Mouse (Mus musculus): ENCODE measurements around the gene Trnp1.

The Trnp1 gene

DNA sequence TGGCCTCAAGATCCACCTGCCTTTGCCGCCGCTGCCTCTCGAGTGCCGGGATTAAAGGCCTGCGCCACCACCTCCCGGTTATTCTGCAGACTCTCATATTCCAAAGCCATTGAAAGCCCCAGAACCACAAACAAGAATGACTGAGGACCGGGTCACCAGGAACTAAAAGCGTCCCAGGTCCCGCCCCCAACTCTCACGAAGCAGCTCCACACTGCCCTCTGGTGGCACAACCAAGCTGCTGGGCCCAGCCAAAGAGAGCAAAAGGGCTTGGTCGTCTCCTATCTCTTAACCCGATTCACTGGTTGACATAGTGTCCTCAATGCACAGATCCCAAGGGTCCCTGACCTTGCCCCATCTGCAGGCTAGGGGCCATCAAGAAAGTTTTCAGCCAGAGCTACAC is 3.9 kb downstream of the Trnp1 start:
- peak; percentile 86 for DNase-seq (ENCODE audit: low spot score)

DNA sequence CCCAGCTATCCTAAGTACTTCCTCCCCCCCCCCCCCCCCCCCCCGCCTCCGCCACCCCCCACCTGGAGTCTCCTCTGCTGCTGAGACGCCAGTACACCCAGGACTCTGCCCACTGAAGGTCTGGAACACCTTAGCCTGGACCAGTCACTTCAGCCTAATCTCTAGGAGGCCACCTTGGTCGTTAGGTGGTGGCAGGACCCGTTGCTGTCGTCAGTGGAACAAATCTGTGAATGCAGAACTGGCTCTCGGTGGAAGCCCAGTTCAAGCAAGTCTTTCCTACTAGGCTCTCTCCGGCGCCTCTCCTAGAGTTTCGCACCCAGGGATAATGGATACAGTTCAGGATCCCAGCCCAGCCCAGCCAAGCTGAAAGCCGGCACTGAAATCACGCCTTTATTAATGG is 4.5 kb downstream of the Trnp1 start:
- no peak for DNase-seq (ENCODE audit: low spot score)

DNA sequence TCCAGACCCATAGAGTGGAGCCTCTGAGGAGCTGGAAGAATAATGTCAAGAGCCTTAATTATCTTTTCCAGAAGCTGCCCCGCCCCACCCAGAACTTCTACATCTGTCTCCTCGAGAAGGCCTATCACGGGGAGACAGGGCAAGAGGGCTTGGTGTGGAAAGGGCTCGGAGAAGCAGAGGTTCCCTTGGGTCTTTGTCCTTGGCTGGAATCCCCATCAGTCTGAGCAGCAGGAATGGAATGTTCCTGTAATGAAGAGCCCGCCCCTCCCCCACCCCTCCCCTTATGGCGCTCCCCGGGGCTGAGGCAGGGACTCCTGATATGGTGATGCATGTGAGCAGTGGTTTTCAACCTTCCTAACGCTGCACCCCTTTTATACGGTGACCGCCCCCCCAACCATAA is 6.5 kb downstream of the Trnp1 start:
- DNase-seq (ENCODE audit: low spot score), result no peak

DNA sequence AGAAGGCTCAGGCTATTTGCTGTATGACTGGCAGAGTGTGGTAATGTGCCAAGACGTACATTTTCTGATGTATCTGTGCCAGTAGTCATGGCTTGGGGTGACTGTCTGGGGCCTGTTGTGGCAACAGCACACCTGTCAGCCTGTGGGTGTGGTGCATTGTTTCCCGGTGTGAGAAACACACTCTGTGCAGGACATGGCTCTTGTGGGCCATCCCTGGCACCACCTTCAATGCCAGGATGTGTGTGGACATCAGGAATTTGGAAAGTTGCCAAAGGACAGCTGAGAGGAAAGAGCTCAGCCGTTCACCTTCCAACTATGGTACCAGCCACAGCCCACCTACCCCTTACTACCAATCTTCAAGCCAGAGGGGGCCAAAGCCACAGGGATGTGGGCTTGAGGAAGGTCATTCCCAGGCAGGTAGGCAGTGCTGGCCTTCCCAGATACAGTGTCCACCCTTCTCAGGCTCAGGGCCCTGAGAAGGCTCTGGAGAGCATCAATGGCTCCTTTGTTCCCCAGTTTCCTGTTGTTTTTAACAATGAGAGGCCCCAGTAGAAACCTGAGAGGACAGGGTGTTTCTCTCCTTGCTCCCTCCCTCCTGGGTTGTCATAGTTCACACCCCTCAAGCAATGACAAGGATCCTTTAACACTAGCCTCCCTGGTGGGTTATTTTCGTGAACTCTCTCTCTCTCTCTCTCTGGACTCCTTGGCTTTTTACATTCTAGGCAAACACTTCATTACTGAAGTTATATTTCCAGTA is 8.7 kb downstream of the Trnp1 start:
- DNase-seq (ENCODE audit: low spot score), result no peak

DNA sequence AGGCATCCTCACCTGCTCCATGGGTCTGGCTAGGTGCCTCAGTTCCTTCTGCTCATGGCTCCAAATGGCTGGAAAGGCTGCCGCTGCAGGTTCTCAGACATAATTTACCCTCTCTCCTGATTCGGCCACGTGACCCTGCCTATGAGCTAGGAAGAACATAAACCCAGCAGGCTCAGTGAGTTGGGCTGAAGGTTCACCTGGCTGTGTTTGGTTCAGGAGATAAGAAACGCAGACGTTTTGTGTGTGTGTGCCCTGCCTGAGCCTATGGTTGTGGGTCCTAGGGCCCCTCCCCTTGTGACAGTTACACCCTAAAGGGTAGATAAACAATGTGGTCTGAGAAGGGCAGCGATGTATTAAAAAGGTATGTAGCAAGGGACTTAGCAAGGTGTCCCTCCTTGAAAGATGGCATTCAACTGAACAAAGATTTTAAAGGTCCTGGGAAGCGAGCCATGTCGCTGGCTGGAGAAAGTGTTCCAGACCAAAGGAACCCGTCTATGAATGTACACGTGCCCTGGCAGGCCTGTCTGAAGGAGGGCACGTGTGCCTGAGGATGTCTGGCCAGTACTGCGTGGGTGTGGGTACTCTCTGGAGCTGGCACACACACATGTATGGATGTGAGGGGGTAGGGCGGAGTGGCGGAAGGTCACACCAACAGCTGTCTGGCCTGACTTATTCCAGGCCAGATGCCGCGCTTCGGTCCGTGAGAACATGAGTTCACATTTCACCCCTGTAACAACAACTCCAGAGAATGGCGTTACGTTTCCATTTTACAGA is 9.5 kb downstream of the Trnp1 start:
- DNase-seq (ENCODE audit: low spot score), result no peak

DNA sequence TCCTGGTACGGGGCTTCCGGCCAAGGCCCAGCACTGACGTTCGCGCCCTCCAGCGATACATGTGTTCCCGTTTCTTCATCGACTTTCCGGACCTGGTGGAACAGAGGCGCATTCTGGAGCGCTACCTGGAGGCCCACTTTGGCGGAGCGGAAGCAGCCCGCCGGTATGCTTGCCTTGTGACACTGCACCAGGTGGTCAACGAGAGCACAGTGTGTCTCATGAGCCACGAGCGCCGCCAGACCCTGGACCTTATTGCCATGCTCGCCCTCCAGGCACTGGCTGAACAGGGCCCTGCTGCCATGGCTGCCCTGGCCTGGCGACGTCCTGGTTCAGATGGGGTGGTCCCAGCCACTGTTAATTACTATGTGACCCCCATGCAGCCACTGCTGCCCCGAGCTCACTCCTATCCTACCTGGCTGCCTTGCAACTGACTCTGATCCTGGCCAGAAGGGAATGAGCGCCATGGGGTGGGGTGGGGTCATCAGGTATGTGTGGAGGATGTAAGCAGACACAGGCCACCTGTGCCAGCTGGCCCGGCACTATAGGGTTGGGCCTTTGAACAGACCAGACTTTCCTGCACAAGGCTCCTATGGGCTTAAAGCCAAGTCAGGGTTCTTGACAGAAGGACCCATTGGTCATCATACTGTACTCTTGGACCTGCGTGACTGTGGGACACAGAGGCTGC is 11.5 kb downstream of the Trnp1 start:
- DNase-seq (ENCODE audit: low spot score), result no peak

DNA sequence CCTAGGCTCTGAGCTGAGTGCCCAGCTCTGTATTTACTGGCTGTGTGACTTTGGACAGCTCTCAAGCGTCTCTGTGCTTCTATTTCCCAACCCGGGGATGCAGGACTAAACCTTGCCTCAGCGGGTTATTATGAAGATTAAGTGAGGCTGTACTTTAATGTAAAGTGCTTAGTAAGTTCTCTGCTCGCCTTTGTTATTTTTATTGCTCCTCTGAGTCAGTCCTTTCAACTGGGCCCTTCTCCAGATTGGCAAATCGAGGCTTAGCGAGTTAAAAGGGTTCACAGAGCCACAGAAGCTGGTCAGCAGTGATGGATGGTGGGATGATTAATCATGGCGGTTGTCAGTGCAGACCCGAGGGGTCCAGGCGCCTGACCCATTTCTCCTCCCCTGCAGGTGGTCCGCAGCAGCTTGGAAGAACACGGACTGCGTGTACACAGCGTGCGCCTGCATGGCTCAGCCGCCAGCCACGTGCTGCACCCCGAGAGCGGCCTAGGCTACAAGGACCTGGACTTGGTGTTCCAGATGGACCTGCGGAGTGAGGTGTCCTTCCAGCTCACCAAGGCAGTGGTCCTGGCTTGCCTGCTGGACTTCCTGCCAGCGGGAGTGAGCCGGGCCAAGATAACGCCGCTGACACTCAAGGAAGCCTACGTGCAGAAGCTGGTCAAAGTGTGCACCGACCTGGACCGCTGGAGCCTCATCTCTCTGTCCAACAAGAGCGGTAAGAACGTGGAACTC is 12.5 kb downstream of the Trnp1 start:
- no peak for DNase-seq (ENCODE audit: low spot score)

DNA sequence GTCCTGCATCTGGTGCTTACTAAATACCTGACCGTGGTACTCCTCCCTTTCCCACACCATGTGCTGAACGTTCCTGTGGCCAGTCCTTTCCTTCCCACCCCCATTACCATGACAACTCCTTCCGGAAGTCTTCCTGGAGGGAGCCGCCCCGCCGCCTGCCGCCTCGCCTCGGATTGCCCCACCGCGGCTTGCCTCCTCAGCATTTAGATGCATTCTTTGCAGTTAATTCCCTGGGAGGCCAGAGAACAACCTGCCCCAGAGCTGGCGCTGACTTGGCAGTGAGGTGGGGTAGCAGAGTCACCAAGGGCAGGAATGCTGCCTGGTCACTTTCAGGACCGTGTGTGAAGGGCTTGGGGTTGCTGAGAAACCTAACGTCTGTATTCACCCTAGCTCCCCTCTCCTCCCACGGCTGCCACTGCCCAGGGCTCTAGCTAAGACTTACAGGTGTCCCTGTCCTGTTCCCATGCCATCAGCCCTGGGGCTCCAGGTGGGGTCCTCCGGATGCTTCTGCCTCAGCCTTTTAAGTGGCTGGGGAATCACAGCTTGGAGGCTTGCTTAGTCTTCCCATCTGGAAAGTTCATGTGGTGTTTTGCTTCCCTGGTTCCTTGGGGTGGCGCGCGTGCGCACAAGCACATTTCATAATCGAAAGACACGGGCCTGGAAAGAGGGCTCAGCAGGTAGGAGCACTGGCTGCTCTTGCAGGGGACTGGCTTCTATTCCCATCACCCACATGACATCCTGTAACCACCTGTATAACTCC is 13.9 kb downstream of the Trnp1 start:
- DNase-seq (ENCODE audit: low spot score), result peak; percentile 45

DNA sequence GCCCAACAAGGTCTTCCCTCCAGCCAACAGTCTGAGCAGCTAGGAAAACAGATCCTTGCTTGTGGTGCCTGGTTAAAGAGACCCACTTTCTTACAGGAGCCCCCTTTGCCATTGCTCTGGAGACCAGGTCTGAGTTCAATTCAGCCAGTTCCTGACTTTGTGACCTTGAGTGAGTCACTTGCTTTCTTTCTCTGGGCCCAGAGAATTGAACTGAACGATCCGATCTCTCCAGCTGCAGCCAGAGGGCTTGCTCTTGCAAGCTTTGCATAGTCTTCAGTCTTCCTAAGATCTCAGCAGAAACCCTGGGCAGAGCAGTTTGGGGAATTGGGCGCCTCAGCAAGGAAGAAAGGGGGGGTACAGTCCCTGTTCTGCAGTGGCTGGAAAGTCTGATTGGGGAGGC is 15.9 kb downstream of the Trnp1 start:
- no peak for DNase-seq (ENCODE audit: low spot score)

DNA sequence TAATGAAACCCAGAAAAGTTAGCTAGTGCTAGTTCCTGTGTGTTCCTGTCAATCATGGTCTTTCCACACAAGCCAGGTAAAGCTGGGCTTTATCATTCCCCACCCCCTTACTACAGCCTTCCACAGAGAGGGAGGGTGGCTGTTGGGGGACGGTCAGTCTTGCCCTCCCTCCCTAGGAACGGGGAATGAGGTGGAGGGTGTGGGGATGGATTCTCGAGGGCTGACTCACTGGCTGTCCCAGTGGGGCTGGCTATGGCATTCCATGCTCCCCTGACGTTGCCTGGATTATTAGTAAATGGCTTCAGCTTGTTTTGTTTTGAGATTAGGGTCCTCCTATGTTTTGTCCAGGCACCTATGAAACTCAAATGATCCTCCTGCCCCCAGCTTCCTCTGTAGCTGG is 16.9 kb downstream of the Trnp1 start:
- DNase-seq (ENCODE audit: low spot score), result no peak

DNA sequence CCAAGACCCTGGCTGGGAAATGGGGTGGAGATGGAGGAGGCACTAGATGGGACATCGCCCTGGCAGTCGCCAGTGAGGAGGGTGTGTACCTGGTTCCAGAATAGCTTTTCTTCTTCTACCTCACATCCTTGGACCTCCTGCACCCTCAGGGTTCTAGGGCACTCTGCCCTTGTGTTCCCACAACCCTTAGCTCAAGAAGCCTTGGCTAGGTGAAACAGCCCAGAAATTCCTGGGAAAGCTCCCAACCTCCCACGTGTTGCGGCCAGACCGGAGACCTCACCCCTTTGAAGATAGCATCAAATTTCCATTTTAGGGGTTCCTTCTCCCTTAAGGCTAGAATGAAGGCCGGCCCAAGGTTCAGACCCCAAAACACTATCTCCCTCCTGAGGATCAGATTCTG is 17.6 kb downstream of the Trnp1 start:
- DNase-seq (ENCODE audit: low spot score), result no peak

DNA sequence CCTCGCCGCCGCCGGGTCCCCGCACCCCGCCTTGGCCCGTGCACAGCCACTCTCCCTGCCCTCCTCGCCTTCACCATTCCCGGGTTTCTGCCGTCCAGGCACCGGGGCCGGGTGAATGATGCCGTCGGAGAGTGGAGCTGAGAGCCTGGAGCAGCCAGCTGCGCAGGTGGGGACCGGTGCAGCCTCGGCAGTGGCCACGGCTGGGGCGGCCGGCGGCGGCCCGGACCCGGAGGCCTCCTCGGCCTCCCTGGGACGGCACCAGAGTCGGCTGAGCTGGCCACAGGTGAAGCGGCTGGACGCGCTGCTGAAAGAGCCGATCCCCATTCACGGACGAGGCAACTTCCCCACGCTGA is 18.2 kb downstream of the Trnp1 start:
- DNase-seq (ENCODE audit: low spot score), result no peak

DNA sequence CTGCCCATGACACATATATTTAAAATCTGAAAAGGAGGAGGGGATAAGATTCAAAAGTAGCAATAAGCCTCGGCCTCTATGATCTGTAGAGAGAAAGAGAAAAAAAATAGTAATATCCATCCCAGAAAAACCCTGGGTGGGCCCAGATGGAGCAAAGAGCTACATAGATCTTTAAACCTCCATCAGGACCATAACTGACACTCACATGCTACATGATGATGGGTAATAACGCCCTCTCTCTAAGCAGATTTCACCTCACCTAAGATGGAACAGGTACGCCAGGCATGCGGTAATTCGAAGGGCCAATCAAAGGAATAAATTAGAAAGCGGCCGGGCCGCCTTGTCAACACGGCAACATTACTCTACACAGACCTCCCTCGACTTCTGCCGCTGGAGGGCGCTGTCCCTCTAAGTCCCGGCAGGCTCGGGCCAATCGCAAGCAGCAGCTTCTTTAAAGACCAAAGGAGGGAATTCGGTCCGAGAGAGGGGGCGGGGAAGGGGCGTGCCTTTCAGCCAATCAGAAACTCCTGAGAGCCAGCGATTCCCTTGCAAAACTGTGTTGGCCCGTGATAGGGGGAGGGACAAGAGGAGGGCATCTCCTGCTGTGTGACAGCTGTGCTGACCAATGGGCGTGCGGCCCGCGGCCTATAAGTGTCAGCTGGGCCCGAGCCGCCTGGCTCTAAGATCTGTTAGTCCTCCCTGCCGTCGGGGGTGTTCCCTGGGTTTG is 18.7 kb downstream of the Trnp1 start, which contains the start of gene Tent5b:
TSS of gene Tent5b (plus strand) at position 675 of the 727 bp plus-strand sequence.
- DNase-seq (ENCODE audit: low spot score), result peak; percentile 96

DNA sequence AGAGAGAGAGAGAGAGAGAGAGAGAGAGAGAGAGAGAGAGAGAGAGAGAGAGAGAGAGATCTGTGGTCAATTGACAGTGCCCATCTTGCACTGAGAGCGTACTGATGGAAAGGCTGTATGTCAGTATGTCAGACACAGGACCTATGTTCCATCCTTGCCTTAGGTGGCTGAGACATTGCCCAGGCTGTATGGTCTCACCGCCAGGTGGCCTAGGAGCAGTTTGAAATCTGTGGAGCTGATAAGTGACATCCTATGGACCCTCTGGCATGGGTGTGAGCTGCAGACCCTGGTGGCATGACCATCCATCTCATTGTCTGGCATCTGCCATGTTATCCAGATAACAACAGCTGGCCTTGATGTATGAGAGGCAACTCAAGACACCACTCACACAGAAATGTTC is 24.5 kb downstream of the Trnp1 start:
- DNase-seq (ENCODE audit: low spot score), result no peak

DNA sequence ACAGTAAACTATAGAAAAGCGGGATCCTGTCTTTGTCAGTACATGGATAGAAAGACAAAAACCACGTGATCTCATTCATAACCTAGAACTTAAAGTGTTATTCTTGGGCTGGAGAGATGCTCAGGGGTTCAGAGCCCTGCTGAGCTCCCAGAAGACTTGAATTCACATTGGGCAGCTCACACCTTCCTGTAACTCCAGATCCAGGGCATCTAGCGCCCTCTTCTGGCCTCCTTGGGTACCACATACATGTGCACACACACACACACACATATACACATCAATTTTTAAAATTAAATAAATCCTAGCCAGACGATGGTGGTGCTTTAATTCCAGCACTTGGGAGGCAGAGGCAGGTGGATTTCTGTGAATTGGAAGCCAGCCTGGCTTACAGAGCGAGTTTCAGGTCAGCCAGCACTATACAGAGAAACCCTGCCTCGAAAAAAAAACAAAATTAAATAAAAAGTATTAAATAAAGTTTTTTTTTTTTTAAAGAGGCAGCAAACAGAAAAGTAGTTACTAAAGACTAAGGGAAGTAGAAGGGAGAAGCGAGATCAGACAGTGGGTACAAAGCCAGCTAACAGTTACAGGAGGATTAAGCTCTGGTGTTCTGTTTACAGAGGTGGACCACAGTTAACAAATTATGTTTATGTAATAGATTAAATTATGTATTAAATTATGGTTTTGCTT is 27.1 kb downstream of the Trnp1 start:
- DNase-seq (ENCODE audit: low spot score), result no peak

DNA sequence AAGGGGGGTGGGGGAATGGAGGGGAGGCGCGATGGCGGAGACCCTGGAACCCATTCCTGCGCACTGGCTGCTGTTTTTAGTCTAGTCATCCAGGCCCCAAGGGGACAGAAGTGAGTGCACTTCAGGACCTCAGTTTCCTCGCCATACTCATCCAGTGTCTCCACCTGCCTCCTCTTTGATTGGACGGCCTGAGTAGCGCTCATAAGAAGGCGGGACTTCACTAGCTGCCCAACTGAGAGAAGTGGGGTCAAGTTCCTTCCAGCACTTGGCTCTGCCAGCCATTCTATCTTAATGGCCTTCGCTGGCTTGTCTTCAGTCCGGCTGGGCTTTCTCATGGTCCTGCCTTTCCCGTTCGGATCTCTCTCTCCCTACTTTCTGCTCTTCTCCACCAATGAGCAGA is 29.2 kb downstream of the Trnp1 start:
- no peak for DNase-seq (ENCODE audit: low spot score)

DNA sequence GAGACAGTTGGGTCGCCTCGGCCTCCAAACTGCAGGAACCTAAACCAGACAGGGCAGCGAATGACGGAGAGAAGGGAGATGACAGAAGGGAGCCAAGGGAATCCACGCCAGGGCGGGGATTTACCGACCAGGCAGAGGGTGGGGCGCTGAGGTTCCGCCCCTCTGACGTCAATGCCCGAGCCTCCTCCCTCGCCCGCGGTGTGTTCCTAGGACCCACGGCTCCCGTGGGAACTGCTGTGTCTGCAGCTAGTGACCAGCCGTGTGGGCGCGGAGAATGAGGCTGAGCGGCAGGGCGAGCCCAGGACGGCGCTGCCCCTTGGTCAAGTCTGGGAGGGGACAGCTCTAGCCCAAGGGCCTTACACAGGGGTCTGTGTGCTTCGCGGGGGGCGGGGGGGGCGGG is 30.3 kb downstream of the Trnp1 start:
- peak; percentile 77 for DNase-seq (ENCODE audit: low spot score)

DNA sequence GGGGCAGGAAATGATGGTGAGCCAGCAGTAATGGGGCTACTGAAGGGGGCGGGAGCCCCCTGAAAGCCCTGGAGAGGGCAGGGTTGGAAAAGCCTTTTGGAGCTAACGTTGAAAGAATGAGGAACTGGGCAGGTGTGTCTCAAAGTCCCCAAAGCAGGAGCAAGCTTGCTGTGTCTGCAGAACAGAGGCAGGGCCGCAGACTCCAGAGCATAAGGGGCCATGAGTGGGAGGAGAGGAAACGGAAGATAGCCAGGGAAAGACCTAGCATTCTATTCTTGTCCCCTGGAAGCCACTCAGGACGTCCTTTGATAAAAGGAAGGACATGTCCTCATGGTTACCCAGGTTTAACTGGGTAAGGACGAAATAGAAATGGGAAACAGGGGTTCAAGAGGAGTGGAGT is 35.2 kb downstream of the Trnp1 start:
- DNase-seq (ENCODE audit: low spot score), result no peak

DNA sequence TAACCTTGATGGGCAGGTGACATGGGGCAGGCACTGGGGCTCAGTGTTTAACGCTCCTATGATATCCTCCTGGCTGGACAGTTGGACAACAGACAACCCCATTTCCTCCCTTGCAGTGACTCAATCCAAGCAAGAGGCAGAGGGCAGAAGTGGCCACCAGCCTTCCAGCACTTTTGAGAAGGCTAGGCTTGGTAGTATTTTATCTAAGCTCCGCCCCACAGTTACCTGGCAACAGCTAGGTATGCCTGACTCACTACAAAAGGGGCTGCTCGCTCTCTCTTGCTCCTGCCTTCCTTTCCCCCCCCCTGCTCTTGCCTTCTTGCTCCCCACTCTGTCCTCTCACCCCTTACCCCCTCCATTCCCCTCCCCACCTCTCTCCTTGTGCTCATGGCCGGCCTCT is 37.0 kb downstream of the Trnp1 start:
- DNase-seq (ENCODE audit: low spot score), result no peak

DNA sequence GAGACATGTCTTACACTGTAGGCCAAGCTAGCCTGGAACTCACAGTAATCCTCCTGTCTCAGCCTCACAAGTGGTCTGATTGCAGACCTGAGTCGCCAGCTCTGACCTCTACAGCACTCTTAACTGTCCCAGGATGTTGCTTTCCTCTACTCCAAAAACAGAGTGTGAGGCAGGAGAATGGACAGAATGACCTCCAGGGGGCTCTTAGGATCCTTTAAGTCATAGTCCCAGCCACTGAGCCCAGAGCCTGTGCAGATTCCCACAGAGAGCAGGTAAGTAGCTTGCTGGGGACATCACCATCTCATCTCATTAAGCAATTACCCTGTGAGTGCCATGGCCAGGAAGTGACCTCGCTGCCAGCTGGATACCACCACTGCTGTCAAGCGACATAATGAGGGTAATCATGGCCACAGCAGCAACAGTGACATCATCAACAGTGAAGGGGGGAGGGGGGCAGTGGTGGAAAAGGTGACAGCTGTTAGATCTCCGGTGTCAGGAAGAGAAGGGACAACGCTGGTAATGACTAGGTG is 37.5 kb downstream of the Trnp1 start:
- no peak for DNase-seq (ENCODE audit: low spot score)

Data from ovary, postnatal 36 days (tissue).